Mouse (Mus musculus) hindbrain, embryonic 12.5 days (tissue): ENCODE data around the gene Pycr1. TPM values are rescaled to one million over a fixed set of nuclear protein-coding genes. Genes with fewer than 3 reads are reported as not detected.

ENCODE experiments used
- microRNA-seq: library from miRNA; unstranded; fragments of <30 nt; microRNA quantifications from one replicate; pipeline ENCODE4, GENCODE M21; 2017
- polyA plus RNA-seq: library from polyadenylated mRNA; unstranded; fragments of >200 nt; fragmentation: Nextera tagmentation; extraction: Ambion mirVana; gene quantifications from 2 replicates; pipeline ENCODE4 v1.2.1, GENCODE M21; 2016

Gene Pycr1
- polyA plus RNA-seq, 1 experiment from 2014 or later, result 28.5 TPM

Small RNA genes within 50 kb of the gene (microRNA-seq; reads per million reads assigned to microRNA genes)
- 3.8 reads per million, percentile 6 among the genes with 10 or more reads in this experiment for gene Mir6936

Other genes with a start within 250 kb of the Pycr1 start
- 51.4 and 51.5 TPM in 2 replicates for gene Nploc4, start 206.1 kb downstream of the Pycr1 start, polyA plus RNA-seq
- not detected in 2 replicates for gene Tspan10, start 201.1 kb downstream of the Pycr1 start, polyA plus RNA-seq
- not detected in 2 replicates for gene Pde6g, start 190.3 kb downstream of the Pycr1 start, polyA plus RNA-seq
- 10.6 and 11.3 TPM in 2 replicates for gene Oxld1, start 185.7 kb downstream of the Pycr1 start, polyA plus RNA-seq
- gene Ccdc137, start 185.7 kb downstream of the Pycr1 start, polyA plus RNA-seq, result 33.8 and 35.5 TPM in 2 replicates
- 57.1 and 58.4 TPM in 2 replicates for gene Arl16, start 176.2 kb downstream of the Pycr1 start, polyA plus RNA-seq
- gene Mrpl12, start 159.2 kb downstream of the Pycr1 start, polyA plus RNA-seq, result 104 and 108 TPM in 2 replicates
- gene Slc25a10, start 151.9 kb downstream of the Pycr1 start, polyA plus RNA-seq, result 37.7 and 38.0 TPM in 2 replicates
- gene Gcgr, start 113.1 kb downstream of the Pycr1 start, polyA plus RNA-seq, result 0.47 and 0.54 TPM in 2 replicates
- 210 and 219 TPM in 2 replicates for gene Mcrip1, start 94.0 kb downstream of the Pycr1 start, polyA plus RNA-seq
- gene Ppp1r27, start 92.6 kb downstream of the Pycr1 start, polyA plus RNA-seq, result not detected in 2 replicates
- gene P4hb, start 70.5 kb downstream of the Pycr1 start, polyA plus RNA-seq, result 473 and 486 TPM in 2 replicates
- gene Arhgdia, start 62.1 kb downstream of the Pycr1 start, polyA plus RNA-seq, result 548 TPM in 2 replicates
- gene Alyref, start 45.4 kb downstream of the Pycr1 start, polyA plus RNA-seq, result 539 and 588 TPM in 2 replicates
- gene Anapc11, start 45.3 kb downstream of the Pycr1 start, polyA plus RNA-seq, result 153 and 170 TPM in 2 replicates
- 1.0 and 1.3 TPM in 2 replicates for gene Npb, start 35.3 kb downstream of the Pycr1 start, polyA plus RNA-seq
- gene Pcyt2, start 25.8 kb downstream of the Pycr1 start, polyA plus RNA-seq, result 145 and 148 TPM in 2 replicates
- gene Sirt7, start 18.5 kb downstream of the Pycr1 start, polyA plus RNA-seq, result 43.9 and 50.0 TPM in 2 replicates
- 40.1 TPM in 2 replicates for gene Mafg, start 10.2 kb downstream of the Pycr1 start, polyA plus RNA-seq
- gene Myadml2, start 4.4 kb upstream of the Pycr1 start, polyA plus RNA-seq, result 0.39 and 0.60 TPM in 2 replicates
- gene Notum, start 17.4 kb upstream of the Pycr1 start, polyA plus RNA-seq, result 1.7 and 3.0 TPM in 2 replicates
- gene Aspscr1, start 29.2 kb upstream of the Pycr1 start, polyA plus RNA-seq, result 144 and 151 TPM in 2 replicates
- 106 and 113 TPM in 2 replicates for gene Cenpx, start 70.0 kb upstream of the Pycr1 start, polyA plus RNA-seq
- 75.3 and 78.8 TPM in 2 replicates for gene Lrrc45, start 70.2 kb upstream of the Pycr1 start, polyA plus RNA-seq
- gene Rac3, start 77.7 kb upstream of the Pycr1 start, polyA plus RNA-seq, result 98.4 and 99.9 TPM in 2 replicates
- gene Dcxr, start 83.5 kb upstream of the Pycr1 start, polyA plus RNA-seq, result 11.6 and 12.2 TPM in 2 replicates
- gene Cbr2, start 88.3 kb upstream of the Pycr1 start, polyA plus RNA-seq, result 1.6 and 2.6 TPM in 2 replicates
- gene Hmga1b, start 119.0 kb upstream of the Pycr1 start, polyA plus RNA-seq, result 3.0 and 4.0 TPM in 2 replicates
- gene Rfng, start 140.4 kb upstream of the Pycr1 start, polyA plus RNA-seq, result 68.5 and 70.1 TPM in 2 replicates
- 223 and 232 TPM in 2 replicates for gene Gps1, start 140.5 kb upstream of the Pycr1 start, polyA plus RNA-seq
- 54.5 and 60.0 TPM in 2 replicates for gene Dus1l, start 152.6 kb upstream of the Pycr1 start, polyA plus RNA-seq
- gene Fasn, start 180.8 kb upstream of the Pycr1 start, polyA plus RNA-seq, result 115 and 120 TPM in 2 replicates